Mouse (Mus musculus) heart, postnatal 0 days (tissue): ENCODE results near the gene Vps39.

Source experiments
- CTCF ChIP-seq: IDR thresholded peaks from 2 replicates; pipeline ENCODE4 v1.5.1; 2016; ENCODE audit warnings: antibody characterized with exemption, control low read depth, low read depth
- EP300 ChIP-seq: IDR thresholded peaks from 2 replicates; pipeline ENCODE4 v1.6.1; 2016; ENCODE audit warnings: antibody characterized with exemption, low read depth

- TF ChIP-seq CTCF, result no peak
- TF ChIP-seq EP300, result no peak
These were observed 45.0 kb upstream of the Vps39 start for GRCm38 (mm10) chr2:120397951-120398350.
